Mouse (Mus musculus) CH12.LX (cell line): ENCODE measurements around the gene Sacs. TPM values are rescaled to one million over a fixed set of nuclear protein-coding genes. Genes with fewer than 3 reads are reported as not detected.
"Not testable (repeated sequence)": the region's sequence is repeated elsewhere in the genome, so short reads cannot be mapped to it uniquely, and the experiment has no call there.

ENCODE experiments used
- DNase-seq: peaks from one replicate; pipeline ENCODE4 v3.0.0-alpha.2; 2013; ENCODE audit errors: extremely low read depth
- H3K27ac ChIP-seq: 2 replicates; pipeline ENCODE4 v1.5.1; 2012; ENCODE audit warnings: low read depth, mild to moderate bottlenecking, control low read depth, moderate library complexity; ENCODE audit not compliant: insufficient read depth
- H3K27me3 ChIP-seq: replicated peaks from 2 replicates; pipeline ENCODE3; 2012; ENCODE audit warnings: inconsistent platforms
- H3K36me3 ChIP-seq, 2 experiments: replicated peaks in 1 of 2; 2 replicates each; pipeline versions ENCODE3 to v1.6.1; 2012; ENCODE audit warnings: inconsistent platforms in 1 of 2, low read length in 1 of 2, mild to moderate bottlenecking in 1 of 2, mixed read lengths in 1 of 2, moderate library complexity in 1 of 2; ENCODE audit not compliant: control insufficient read depth in 1 of 2, insufficient read depth in 1 of 2
- H3K4me1 ChIP-seq, 2 experiments: 2 replicates each; pipeline ENCODE4 v1.6.1; 2012; ENCODE audit warnings: inconsistent platforms in 1 of 2, moderate library complexity in 1 of 2; ENCODE audit not compliant: insufficient read depth in 2 of 2, control insufficient read depth in 1 of 2
- H3K4me2 ChIP-seq: 2 replicates; pipeline ENCODE4 v1.6.1; 2012; ENCODE audit warnings: low read depth, mild to moderate bottlenecking, control low read depth; ENCODE audit not compliant: poor library complexity, insufficient read depth, severe bottlenecking
- H3K4me3 ChIP-seq, 3 experiments: fragments of 150-350 bp in 1 of 3; sonication (generic) in 1 of 3; replicated peaks in 1 of 3; 2 replicates each; pipeline versions ENCODE3 to v1.5.1; 2011 to 2012; ENCODE audit warnings: low read depth in 2 of 3, low read length in 2 of 3, mild to moderate bottlenecking in 2 of 3, moderate library complexity in 2 of 3, control low read depth in 1 of 3, improper control_type of control experiment in 1 of 3, inconsistent platforms in 1 of 3, mixed read lengths in 1 of 3; ENCODE audit not compliant: poor library complexity in 1 of 3
- H3K79me2 ChIP-seq: replicated peaks from 2 replicates; pipeline ENCODE4 v1.6.1; 2012; ENCODE audit warnings: mild to moderate bottlenecking, moderate library complexity; ENCODE audit not compliant: control insufficient read depth, poor library complexity, insufficient read depth, severe bottlenecking; ENCODE audit errors: extremely low read depth
- H3K9ac ChIP-seq: 2 replicates; pipeline ENCODE4 v1.6.1; 2012; ENCODE audit warnings: low read depth, mild to moderate bottlenecking, control low read depth, moderate library complexity; ENCODE audit not compliant: insufficient read depth
- H3K9me3 ChIP-seq: replicated peaks from 2 replicates; pipeline ENCODE3; 2012; ENCODE audit warnings: low read length, inconsistent platforms, mixed read lengths
- BHLHE40 ChIP-seq: IDR thresholded peaks from 2 replicates; pipeline ENCODE4 v1.6.1; 2011; ENCODE audit warnings: mild to moderate bottlenecking, low read depth, low read length, improper control_type of control experiment
- CHD1 ChIP-seq: IDR thresholded peaks from 2 replicates; pipeline ENCODE4 v1.6.1; 2012; ENCODE audit warnings: low read depth, low read length, improper control_type of control experiment, inconsistent platforms
- CHD2 ChIP-seq: IDR thresholded peaks from 2 replicates; pipeline ENCODE4 v1.6.1; 2011; ENCODE audit warnings: low read length, improper control_type of control experiment
- CTCF ChIP-seq, 2 experiments: IDR thresholded peaks in 1 of 2; conservative IDR thresholded peaks in 1 of 2; 2 replicates each; pipeline ENCODE4 v1.5.1; 2011 to 2012; ENCODE audit warnings: low read depth in 2 of 2, low read length in 2 of 2, improper control_type of control experiment in 1 of 2, inconsistent platforms in 1 of 2, mild to moderate bottlenecking in 1 of 2, moderate library complexity in 1 of 2
- ETS1 ChIP-seq: conservative IDR thresholded peaks from 2 replicates; pipeline ENCODE4 v1.6.1; 2012; ENCODE audit warnings: low read depth, mild to moderate bottlenecking, inconsistent platforms, low read length, improper control_type of control experiment, moderate library complexity
- IRF4 ChIP-seq: IDR thresholded peaks from 2 replicates; pipeline ENCODE4 v1.6.1; 2014; ENCODE audit warnings: low read depth, mild to moderate bottlenecking, inconsistent platforms, low read length, improper control_type of control experiment
- JUND ChIP-seq: conservative IDR thresholded peaks from 2 replicates; pipeline ENCODE4 v1.6.1; 2011; ENCODE audit warnings: low read depth, low read length, improper control_type of control experiment
- KAT2A ChIP-seq: IDR thresholded peaks from 2 replicates; pipeline ENCODE4 v1.6.1; 2012; ENCODE audit warnings: low read length, improper control_type of control experiment, inconsistent platforms; ENCODE audit not compliant: insufficient replicate concordance
- MAFK ChIP-seq: IDR thresholded peaks from 2 replicates; pipeline ENCODE4 v1.6.1; 2011; ENCODE audit warnings: low read length, improper control_type of control experiment; ENCODE audit not compliant: insufficient replicate concordance
- MAZ ChIP-seq: IDR thresholded peaks from 2 replicates; pipeline ENCODE4 v1.6.1; 2012; ENCODE audit warnings: low read depth, mild to moderate bottlenecking, inconsistent platforms, low read length, improper control_type of control experiment, moderate library complexity
- NRF1 ChIP-seq: IDR thresholded peaks from 2 replicates; pipeline ENCODE4 v1.6.1; 2014; ENCODE audit warnings: low read depth, mild to moderate bottlenecking, inconsistent platforms, low read length, improper control_type of control experiment, moderate library complexity
- POLR2AphosphoS2 ChIP-seq: IDR thresholded peaks from 2 replicates; pipeline ENCODE4 v1.6.1; 2011; ENCODE audit warnings: low read depth, low read length, improper control_type of control experiment
- RAD21 ChIP-seq: IDR thresholded peaks from 2 replicates; pipeline ENCODE4 v1.6.1; 2011; ENCODE audit warnings: low read depth, mild to moderate bottlenecking, low read length, improper control_type of control experiment, moderate library complexity
- RCOR1 ChIP-seq: conservative IDR thresholded peaks from 2 replicates; pipeline ENCODE4 v1.6.1; 2012; ENCODE audit warnings: low read depth, mild to moderate bottlenecking, inconsistent platforms, low read length, improper control_type of control experiment
- SMC3 ChIP-seq: IDR thresholded peaks from 2 replicates; pipeline ENCODE4 v1.6.1; 2011; ENCODE audit warnings: low read depth, low read length, improper control_type of control experiment
- UBTF ChIP-seq: IDR thresholded peaks from 2 replicates; pipeline ENCODE4 v1.6.1; 2012; ENCODE audit warnings: low read depth, mild to moderate bottlenecking, inconsistent platforms, low read length, improper control_type of control experiment, moderate library complexity
- USF2 ChIP-seq: conservative IDR thresholded peaks from 2 replicates; pipeline ENCODE4 v1.6.1; 2011; ENCODE audit warnings: low read depth, low read length, improper control_type of control experiment
- ZC3H11A ChIP-seq: IDR thresholded peaks from 2 replicates; pipeline ENCODE4 v1.6.1; 2012; ENCODE audit warnings: low read depth, mild to moderate bottlenecking, inconsistent platforms, low read length, improper control_type of control experiment
- ZMIZ1 ChIP-seq: IDR thresholded peaks from 2 replicates; pipeline ENCODE4 v1.6.1; 2012; ENCODE audit warnings: low read depth, mild to moderate bottlenecking, inconsistent platforms, low read length, improper control_type of control experiment
- dilution Hi-C: fragments of 300-500 bp; cut with MboI; formaldehyde crosslinking; loops from 2 replicates; pipeline ENCODE4 v1.14.3; 2020; ENCODE audit warnings: low sequenced_read_pairs; ENCODE audit not compliant: extremely low pct_unique_long_range_greater_than_20kb, extremely low pct_ligation_motif_present
- in situ Hi-C: fragments of 300-500 bp; cut with MboI; formaldehyde crosslinking; loops from 3 replicates; pipeline ENCODE4 v1.14.3; 2019; ENCODE audit warnings: low sequenced_read_pairs, low pct_ligation_motif_present, low pct_unique_long_range_greater_than_20kb, mixed read lengths
- polyA plus RNA-seq: library from polyadenylated mRNA; unstranded; fragments of >175 nt; gene quantifications from 2 replicates; pipeline ENCODE4 v1.2.1, GENCODE M21; 2012; ENCODE audit warnings: low read depth; ENCODE audit not compliant: insufficient read length
- total RNA-seq, 2 experiments: library from RNA; depleted of rRNA; stranded (reverse); fragments of 300-350 nt in 1 of 2; fragments of >200 nt in 1 of 2; gene quantifications; 2 replicates each; pipeline ENCODE4 v1.2.3; 2012 to 2014

The Sacs gene
- total and polyA plus RNA-seq, 3 experiments: 5.3 to 6.7 (median 6.6) TPM

DNA sequence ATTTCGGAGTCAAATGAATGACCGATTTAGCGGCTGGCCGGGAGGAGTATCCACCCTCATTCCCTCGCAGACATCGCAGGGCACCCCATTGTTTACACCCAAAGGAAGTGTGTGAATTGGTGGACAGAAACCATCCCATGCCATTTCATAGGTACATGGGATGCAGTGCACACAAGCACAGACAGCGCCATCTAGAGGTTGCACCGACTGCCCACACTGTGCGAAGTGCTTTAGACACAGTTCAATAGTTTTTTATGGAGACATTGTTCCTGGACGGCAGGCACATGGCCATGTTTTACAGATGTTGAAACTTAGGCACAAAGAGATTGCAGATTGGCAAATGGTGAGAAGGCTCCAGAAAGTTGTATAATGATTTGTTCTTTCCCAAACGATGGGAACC is 5.6 kb downstream of the Sacs start:
- dilution Hi-C loops: no loop called here

DNA sequence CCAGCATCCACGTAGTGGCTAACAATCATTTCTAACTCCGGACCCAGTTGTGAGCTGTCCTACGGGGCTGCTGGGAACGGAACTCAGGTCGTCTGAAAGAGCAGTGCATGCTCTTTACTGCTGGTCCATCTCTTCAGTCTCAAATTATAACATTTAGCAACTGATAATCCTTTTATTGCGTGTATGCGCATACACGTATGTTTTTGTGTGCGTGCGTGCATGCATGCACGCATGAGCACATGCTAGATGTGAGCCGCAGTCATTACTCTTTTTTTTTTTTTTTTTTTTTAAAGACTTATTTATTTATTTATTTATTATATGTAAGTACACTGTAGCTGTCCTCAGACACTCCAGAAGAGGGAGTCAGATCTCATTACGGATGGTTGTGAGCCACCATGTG is 12.2 kb downstream of the Sacs start:
- H3K27ac ChIP-seq, H3K36me3 ChIP-seq, H3K9ac ChIP-seq, in situ Hi-C loops, H3K27me3 ChIP-seq, H3K4me2 ChIP-seq, H3K4me3 ChIP-seq, dilution Hi-C loops, H3K4me1 ChIP-seq, H3K9me3 ChIP-seq, H3K79me2 ChIP-seq, DNase-seq: not testable (repeated sequence)

More for the DNA sequence above, 5.6 kb downstream of the Sacs start:
- Histone ChIP-seq H3K36me3 (no peaks in the 10 kb centered on the region), H3K9me3 (no peaks in the 10 kb centered on the region), H3K9ac (no peak overlapping the region), H3K4me2 (no peak overlapping the region)
- in situ Hi-C loops: no loop called here
- peak; percentile 64 to 94 for TF ChIP-seq CTCF (conservative IDR thresholded peaks at IDR 0.05 in 1 of 2, IDR thresholded peaks at IDR 0.05 in 1 of 2; ENCODE audit: low read depth in 2 of 2, low read length in 2 of 2)
- peak; percentile 31 for TF ChIP-seq SMC3
- TF ChIP-seq RAD21: peak; percentile 42
- no peak for TF ChIP-seq RCOR1
- TF ChIP-seq, all 38 proteins: peak for 3
- peaks cover 3 to 10% of the 10 kb centered on the region in 2 experiments for H3K4me1 ChIP-seq
- no peak overlapping the region for H3K27ac ChIP-seq
- no peaks in the 10 kb centered on the region for H3K79me2 ChIP-seq
- no peaks in the 10 kb centered on the region for H3K27me3 ChIP-seq
- no peak overlapping the region for H3K4me3 ChIP-seq
- DNase-seq: peak; percentile 48

DNA sequence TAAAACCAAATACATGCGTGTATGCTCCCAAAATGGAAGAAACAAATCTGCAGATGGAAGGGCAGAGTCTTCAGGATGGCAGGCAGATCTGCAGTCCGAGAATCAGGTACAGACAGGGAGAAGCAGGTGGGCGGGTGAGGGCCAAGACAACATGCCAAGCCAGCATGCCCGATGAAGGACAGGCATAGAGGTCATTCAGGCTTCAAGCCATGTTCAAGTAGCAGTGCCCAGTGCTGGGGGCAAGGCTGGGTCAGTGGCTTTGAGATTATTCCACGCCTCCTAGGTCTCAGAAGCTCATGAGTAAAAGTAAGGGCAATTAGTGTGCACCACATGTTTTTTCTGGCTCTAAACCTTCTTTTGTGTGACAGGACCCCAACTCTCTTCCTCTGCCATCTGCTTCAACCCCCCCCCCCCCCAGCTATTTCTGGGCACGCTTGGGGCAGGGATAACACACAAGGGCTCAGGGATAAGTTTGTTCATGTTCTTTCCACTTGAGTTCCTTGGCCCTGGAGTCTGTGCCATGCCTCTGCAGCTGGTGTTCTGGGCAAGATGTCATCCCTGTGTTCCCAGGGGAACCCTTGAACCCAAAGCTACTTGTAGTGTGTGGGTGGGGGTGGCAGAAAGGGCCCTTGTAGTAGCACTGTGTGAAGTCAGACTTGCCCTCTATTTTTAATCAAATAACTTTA is 16.8 kb downstream of the Sacs start:
- H3K27me3 ChIP-seq: no peaks in the 10 kb centered on the region
- TF ChIP-seq CHD2 (no peak), POLR2AphosphoS2 (no peak), MAZ (no peak), USF2 (no peak), UBTF (no peak), MAFK (no peak), KAT2A (no peak), BHLHE40 (no peak), NRF1 (no peak), ZC3H11A (no peak), ZMIZ1 (no peak), JUND (no peak), ETS1 (no peak), CHD1 (no peak), RAD21 (no peak), IRF4 (no peak)
- in situ Hi-C loops (no loop called here), dilution Hi-C loops (no loop called here)
- no peak overlapping the region for H3K9ac ChIP-seq
- no peak overlapping the region for H3K4me3 ChIP-seq
- peaks cover 0 to 13% of the 10 kb centered on the region in 2 experiments; a peak in 2 of 4 replicates for H3K4me1 ChIP-seq
- no peaks in the 10 kb centered on the region for H3K79me2 ChIP-seq
- H3K27ac ChIP-seq: no peak overlapping the region
- no peak for DNase-seq
- H3K9me3 ChIP-seq: no peaks in the 10 kb centered on the region
- no peaks in the 10 kb centered on the region for H3K36me3 ChIP-seq
- no peak overlapping the region for H3K4me2 ChIP-seq
